Mouse (Mus musculus) heart, embryonic 11.5 days (tissue): Measurements from ENCODE around the gene Dnajc13. TPM values are rescaled to one million over a fixed set of nuclear protein-coding genes. Genes with fewer than 3 reads are reported as not detected.

ENCODE experiments used
- polyA plus RNA-seq: library from polyadenylated mRNA; unstranded; fragments of >200 nt; fragmentation: Nextera tagmentation; extraction: Ambion mirVana; gene quantifications from 2 replicates; pipeline ENCODE4 v1.2.1, GENCODE M21; 2014

Dnajc13 gene
- polyA plus RNA-seq, 1 experiment from 2014 or later: 31.9 TPM

Other genes starting within 250 kb of the Dnajc13 start
- gene Gm28305, start 222.3 kb downstream of the Dnajc13 start, polyA plus RNA-seq: not detected in 2 replicates
- gene Uba5, start 199.8 kb downstream of the Dnajc13 start, polyA plus RNA-seq: 42.5 and 49.4 TPM in 2 replicates
- 8.6 and 13.7 TPM in 2 replicates for gene Acad11, start 199.6 kb downstream of the Dnajc13 start, polyA plus RNA-seq
- 0.31 and 0.48 TPM in 2 replicates for gene Ackr4, start 136.0 kb downstream of the Dnajc13 start, polyA plus RNA-seq
- 0.30 TPM in 1 of 2 replicates, not detected in the other for gene Acpp, start 74.8 kb upstream of the Dnajc13 start, polyA plus RNA-seq